Mouse (Mus musculus): ENCODE results near the gene Plcb4. TPM values are rescaled to one million over a fixed set of nuclear protein-coding genes. Genes with fewer than 3 reads are reported as not detected.

The Plcb4 gene
- total RNA-seq, 1 experiment = 24.0 TPM

- DNase-seq (ENCODE audit: low read depth, low spot score) = no peak
- no peaks in the 10 kb centered on the region for H3K9me3 ChIP-seq (ENCODE audit: control insufficient read depth, insufficient read depth, low read depth, low read length)
- no peaks in the 10 kb centered on the region for H3K36me3 ChIP-seq (ENCODE audit: control insufficient read depth, insufficient read depth, low read length, poor library complexity, severe bottlenecking)
- H3K4me3 ChIP-seq (ENCODE audit: insufficient read depth in 1 of 2, low read depth in 1 of 2, low read length in 2 of 2, poor library complexity in 1 of 2, severe bottlenecking in 1 of 2) = no peak overlapping the region
- H3K4me1 ChIP-seq (ENCODE audit: control insufficient read depth in 2 of 2, insufficient read depth in 2 of 2, low read length in 2 of 2, poor library complexity in 1 of 2) = peaks cover 0 to 10% of the 10 kb centered on the region in 2 experiments; a peak in 3 of 4 replicates
- no peak for TF ChIP-seq CHD2 (IDR thresholded peaks at IDR 0.05; ENCODE audit: low read depth, low read length)
- H3K9ac ChIP-seq (ENCODE audit: insufficient read depth, low read depth, low read length, poor library complexity, severe bottlenecking) = no peak overlapping the region
- in situ Hi-C loops (cut with MboI; ENCODE audit: low sequenced_read_pairs in 2 of 2, unreplicated experiment in 2 of 2) = no loop called here
- no peak overlapping the region for H3K27ac ChIP-seq (ENCODE audit: insufficient read depth, low read depth, low read length, poor library complexity, severe bottlenecking)
Observed at GRCm38 (mm10) chr2:135677601-135678000, 18.8 kb downstream of the Plcb4 start.

GRCm38 (mm10) chr2:135680001-135680400 lies 21.2 kb downstream of the Plcb4 start:
- H3K9me3 ChIP-seq (ENCODE audit: control insufficient read depth, insufficient read depth, low read depth, low read length) = no peaks in the 10 kb centered on the region
- no peak for TF ChIP-seq CHD2 (IDR thresholded peaks at IDR 0.05; ENCODE audit: low read depth, low read length)
- TF ChIP-seq ZNF384 (IDR thresholded peaks at IDR 0.05; ENCODE audit: low read depth, low read length) = no peak
- TF ChIP-seq ZC3H11A (IDR thresholded peaks at IDR 0.05; ENCODE audit: borderline replicate concordance, low read depth, low read length) = no peak
- no peak for TF ChIP-seq HCFC1 (IDR thresholded peaks at IDR 0.05; ENCODE audit: borderline replicate concordance, insufficient read depth, low read length)
- TF ChIP-seq MAFK (IDR thresholded peaks at IDR 0.05; ENCODE audit: insufficient read depth, low read depth, low read length) = no peak
- no peak overlapping the region for H3K4me3 ChIP-seq (ENCODE audit: insufficient read depth in 1 of 2, low read depth in 1 of 2, low read length in 2 of 2, poor library complexity in 1 of 2, severe bottlenecking in 1 of 2)
- in situ Hi-C loops (cut with MboI; ENCODE audit: low sequenced_read_pairs in 2 of 2, unreplicated experiment in 2 of 2) = no loop called here
- no peak overlapping the region for H3K9ac ChIP-seq (ENCODE audit: insufficient read depth, low read depth, low read length, poor library complexity, severe bottlenecking)
- no peak for DNase-seq (ENCODE audit: low read depth, low spot score)
- H3K4me1 ChIP-seq (ENCODE audit: control insufficient read depth in 2 of 2, insufficient read depth in 2 of 2, low read length in 2 of 2, poor library complexity in 1 of 2) = peaks cover 0 to 10% of the 10 kb centered on the region in 2 experiments; a peak in 3 of 4 replicates
- H3K27ac ChIP-seq (ENCODE audit: insufficient read depth, low read depth, low read length, poor library complexity, severe bottlenecking) = peak overlapping the region; percentile 35; the same call in 1 of the 2 replicates
- H3K36me3 ChIP-seq (ENCODE audit: control insufficient read depth, insufficient read depth, low read length, poor library complexity, severe bottlenecking) = no peaks in the 10 kb centered on the region

GRCm38 (mm10) chr2:135680406-135681134 lies 21.8 kb downstream of the Plcb4 start:
- peaks cover 0 to 10% of the 10 kb centered on the region in 2 experiments; a peak in 3 of 4 replicates for H3K4me1 ChIP-seq (ENCODE audit: control insufficient read depth in 2 of 2, insufficient read depth in 2 of 2, low read length in 2 of 2, poor library complexity in 1 of 2)
- H3K27ac ChIP-seq (ENCODE audit: insufficient read depth, low read depth, low read length, poor library complexity, severe bottlenecking) = 0 out of 2 replicates have a peak overlapping the region, but pooled peaks have one; percentile 35
- H3K9ac ChIP-seq (ENCODE audit: insufficient read depth, low read depth, low read length, poor library complexity, severe bottlenecking) = no peak overlapping the region
- no peak overlapping the region for H3K4me3 ChIP-seq (ENCODE audit: insufficient read depth in 1 of 2, low read depth in 1 of 2, low read length in 2 of 2, poor library complexity in 1 of 2, severe bottlenecking in 1 of 2)
- no peak for DNase-seq (ENCODE audit: low read depth, low spot score)
- no peaks in the 10 kb centered on the region for H3K36me3 ChIP-seq (ENCODE audit: control insufficient read depth, insufficient read depth, low read length, poor library complexity, severe bottlenecking)
- no peaks in the 10 kb centered on the region for H3K9me3 ChIP-seq (ENCODE audit: control insufficient read depth, insufficient read depth, low read depth, low read length)
- in situ Hi-C loops (cut with MboI; ENCODE audit: low sequenced_read_pairs in 2 of 2, unreplicated experiment in 2 of 2) = no loop called here
- TF ChIP-seq ZC3H11A (IDR thresholded peaks at IDR 0.05; ENCODE audit: borderline replicate concordance, low read depth, low read length) (no peak), MAFK (IDR thresholded peaks at IDR 0.05; ENCODE audit: insufficient read depth, low read depth, low read length) (no peak), CHD2 (IDR thresholded peaks at IDR 0.05; ENCODE audit: low read depth, low read length) (no peak), HCFC1 (IDR thresholded peaks at IDR 0.05; ENCODE audit: borderline replicate concordance, insufficient read depth, low read length) (no peak), ZNF384 (IDR thresholded peaks at IDR 0.05; ENCODE audit: low read depth, low read length) (no peak)

GRCm38 (mm10) chr2:135683684-135684440 lies 25.1 kb downstream of the Plcb4 start:
- Histone ChIP-seq H3K9ac (ENCODE audit: insufficient read depth, low read depth, low read length, poor library complexity, severe bottlenecking) (no peak overlapping the region), H3K27ac (ENCODE audit: insufficient read depth, low read depth, low read length, poor library complexity, severe bottlenecking) (no peak overlapping the region), H3K9me3 (ENCODE audit: control insufficient read depth, insufficient read depth, low read depth, low read length) (no peaks in the 10 kb centered on the region), H3K36me3 (ENCODE audit: control insufficient read depth, insufficient read depth, low read length, poor library complexity, severe bottlenecking) (no peaks in the 10 kb centered on the region), H3K4me1 (ENCODE audit: control insufficient read depth in 2 of 2, insufficient read depth in 2 of 2, low read length in 2 of 2, poor library complexity in 1 of 2) (peaks cover 0 to 14% of the 10 kb centered on the region in 2 experiments; a peak in 3 of 4 replicates), H3K4me3 (ENCODE audit: insufficient read depth in 1 of 2, low read depth in 1 of 2, low read length in 2 of 2, poor library complexity in 1 of 2, severe bottlenecking in 1 of 2) (no peak overlapping the region)
- no peak for DNase-seq (ENCODE audit: low read depth, low spot score)
- no peak for TF ChIP-seq HCFC1 (IDR thresholded peaks at IDR 0.05; ENCODE audit: borderline replicate concordance, insufficient read depth, low read length)
- no peak for TF ChIP-seq ZC3H11A (IDR thresholded peaks at IDR 0.05; ENCODE audit: borderline replicate concordance, low read depth, low read length)
- TF ChIP-seq CHD2 (IDR thresholded peaks at IDR 0.05; ENCODE audit: low read depth, low read length) = no peak
- no peak for TF ChIP-seq MAFK (IDR thresholded peaks at IDR 0.05; ENCODE audit: insufficient read depth, low read depth, low read length)
- TF ChIP-seq ZNF384 (IDR thresholded peaks at IDR 0.05; ENCODE audit: low read depth, low read length) = no peak
- in situ Hi-C loops (cut with MboI; ENCODE audit: low sequenced_read_pairs in 2 of 2, unreplicated experiment in 2 of 2) = no loop called here
